Comparison of ENCODE assay signal across 8 mouse cellular contexts in the genomic region with DNA sequence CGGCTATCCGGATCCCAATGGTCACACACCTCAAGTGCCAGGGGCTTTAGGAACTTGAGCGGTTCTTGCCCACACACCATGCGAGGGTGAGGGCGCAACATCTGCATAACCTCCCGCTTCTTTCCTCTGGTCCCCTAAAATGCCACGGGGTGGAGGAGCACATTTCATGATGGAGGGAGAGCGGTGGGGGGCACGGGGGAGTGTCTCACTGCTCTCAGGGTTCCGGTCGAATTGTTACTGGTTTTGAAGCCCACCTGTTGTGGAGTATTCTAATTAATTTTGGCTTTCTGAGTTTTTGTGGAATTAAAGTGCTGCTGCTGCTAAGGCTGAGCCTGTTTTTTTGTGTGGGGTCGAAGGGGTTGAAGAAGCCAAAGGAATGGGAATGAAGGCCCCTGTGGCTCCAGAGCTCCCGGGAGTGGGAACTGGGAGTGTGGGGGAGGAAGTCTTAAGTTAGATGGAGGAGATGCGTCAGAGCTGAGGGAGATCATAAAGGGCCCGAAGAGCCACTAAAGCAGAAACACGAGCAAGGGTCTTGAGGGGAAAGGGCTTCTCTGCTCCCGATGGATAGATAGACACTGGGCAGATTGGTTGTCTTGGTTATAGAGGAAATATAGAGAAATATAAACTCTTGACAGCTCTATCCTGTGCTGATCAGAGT. TPM values are rescaled to one million over a fixed set of nuclear protein-coding genes. Genes with fewer than 3 reads are reported as not detected.
DNase-seq lines count a peak whose midpoint lies in the region; ATAC-seq and TF ChIP-seq lines count a peak whose summit lies in the region.

No protein-coding gene starts in this region.

- H3K4me1 ChIP-seq in ES-E14 (ENCODE audit: control insufficient read depth in 2 of 2, insufficient read depth in 2 of 2, low read length in 2 of 2, poor library complexity in 1 of 2), result peaks cover 0 to 3% of the 10 kb centered on the region in 2 experiments; a peak in 1 of 4 replicates
- peaks cover 18% of the 10 kb centered on the region for H3K4me1 ChIP-seq in forebrain, embryonic 14.5 days (ENCODE audit: control insufficient read depth, insufficient read depth, low read length)
- peaks cover 32% of the 10 kb centered on the region for H3K4me1 ChIP-seq in liver, embryonic 11.5 days (replicated peaks; ENCODE audit: control insufficient read depth, insufficient read depth, low read length)

- H3K27ac ChIP-seq in ES-E14 (ENCODE audit: insufficient read depth, low read depth, low read length, poor library complexity, severe bottlenecking), result no peak overlapping the region
- no peak overlapping the region for H3K27ac ChIP-seq in forebrain, embryonic 14.5 days (ENCODE audit: low read depth, low read length)
- H3K27ac ChIP-seq in liver, embryonic 11.5 days (ENCODE audit: low read depth, low read length), result no peak overlapping the region

- intact Hi-C loops in heart, postnatal 14 days (cut with DNase I), result no loop called here

- in situ Hi-C loops in ES-E14 (cut with MboI; ENCODE audit: low sequenced_read_pairs in 2 of 2, unreplicated experiment in 2 of 2), result loop anchor here in 1 of 2 experiments (5.0 kb wide), 1 partner anchor 66 kb away; a partner anchor contains a TSS

- H3K4me3 ChIP-seq in ES-E14 (ENCODE audit: insufficient read depth in 1 of 2, low read depth in 1 of 2, low read length in 2 of 2, poor library complexity in 1 of 2, severe bottlenecking in 1 of 2), result peak overlapping the region; percentile 82 to 89; a peak in 2 of 4 replicates
- H3K4me3 ChIP-seq in forebrain, embryonic 14.5 days (ENCODE audit: low read depth, low read length), result peak overlapping the region; percentile 87
- peak overlapping the region; percentile 70 for H3K4me3 ChIP-seq in liver, embryonic 11.5 days (ENCODE audit: low read depth, low read length)

- no peaks in the 10 kb centered on the region for H3K9me3 ChIP-seq in ES-E14 (ENCODE audit: control insufficient read depth, insufficient read depth, low read depth, low read length)
- no peaks in the 10 kb centered on the region for H3K9me3 ChIP-seq in forebrain, embryonic 14.5 days (replicated peaks; ENCODE audit: control insufficient read depth, low read length)
- no peaks in the 10 kb centered on the region for H3K9me3 ChIP-seq in liver, embryonic 11.5 days (ENCODE audit: control insufficient read depth, low read length)

- 10% methylated on average over 17 of the region's 17 CpGs for WGBS in forebrain, embryonic 14.5 days
- 20% methylated on average over 17 of the region's 17 CpGs for WGBS in liver, embryonic 11.5 days

- DNase-seq in heart, adult 11 months, result peak; percentile 90
- DNase-seq in heart, postnatal 14 days, result no peak
- DNase-seq in ES-E14 (ENCODE audit: low read depth, low spot score), result no peak
- DNase-seq in forebrain, embryonic 14.5 days (ENCODE audit: low spot score), result no peak
- no peak for DNase-seq in liver, embryonic 11.5 days (ENCODE audit: low spot score)
- DNase-seq in ovary, adult 18-20 months (ENCODE audit: low spot score), result no peak
- no peak for DNase-seq in urinary bladder, postnatal 36 days (ENCODE audit: low spot score in 2 of 2)

- no peaks in the 10 kb centered on the region for H3K27me3 ChIP-seq in forebrain, embryonic 14.5 days (replicated peaks; ENCODE audit: control insufficient read depth, insufficient read depth, low read length)
- H3K27me3 ChIP-seq in liver, embryonic 11.5 days (replicated peaks; ENCODE audit: control insufficient read depth, insufficient read depth, low read length), result no peaks in the 10 kb centered on the region

- ATAC-seq in forebrain, embryonic 14.5 days, result no peak
- no peak for ATAC-seq in liver, embryonic 11.5 days (replicated peaks; ENCODE audit: low FRiP score)
- ATAC-seq in activated CD4-positive, CD25-positive, alpha-beta regulatory T cell, adult 4 months, result no peak

- no peak overlapping the region for H3K9ac ChIP-seq in ES-E14 (ENCODE audit: insufficient read depth, low read depth, low read length, poor library complexity, severe bottlenecking)
- H3K9ac ChIP-seq in forebrain, embryonic 14.5 days (ENCODE audit: low read length), result peak overlapping the region; percentile 83
- H3K9ac ChIP-seq in liver, embryonic 11.5 days (ENCODE audit: low read depth, low read length), result peak overlapping the region; percentile 68

- no peaks in the 10 kb centered on the region for H3K36me3 ChIP-seq in ES-E14 (ENCODE audit: control insufficient read depth, insufficient read depth, low read length, poor library complexity, severe bottlenecking)
- no peaks in the 10 kb centered on the region for H3K36me3 ChIP-seq in forebrain, embryonic 14.5 days (ENCODE audit: control insufficient read depth, insufficient read depth, low read length)
- no peaks in the 10 kb centered on the region for H3K36me3 ChIP-seq in liver, embryonic 11.5 days (ENCODE audit: control insufficient read depth, insufficient read depth, low read length)

- H3K4me2 ChIP-seq in forebrain, embryonic 14.5 days (ENCODE audit: low read length), result peak overlapping the region; percentile 91
- peak overlapping the region; percentile 98 for H3K4me2 ChIP-seq in liver, embryonic 11.5 days

TF ChIP-seq in ES-E14, 5 proteins besides CTCF, POLR2A, EP300 and RAD21:
- TF ChIP-seq HCFC1 (IDR thresholded peaks at IDR 0.05; ENCODE audit: borderline replicate concordance, insufficient read depth, low read length) (no peak), ZC3H11A (IDR thresholded peaks at IDR 0.05; ENCODE audit: borderline replicate concordance, low read depth, low read length) (no peak), MAFK (IDR thresholded peaks at IDR 0.05; ENCODE audit: insufficient read depth, low read depth, low read length) (no peak), CHD2 (IDR thresholded peaks at IDR 0.05; ENCODE audit: low read depth, low read length) (no peak), ZNF384 (IDR thresholded peaks at IDR 0.05; ENCODE audit: low read depth, low read length) (no peak)

RNA-seq across cellular contexts. Expression of a gene that starts 1.9 kb away (rescaled TPM):
- 10 to 100 TPM; 15.9 to 16.2 TPM for total RNA-seq in heart, postnatal 14 days (2021)
- 4.5 and 6.2 TPM in 2 replicates for total RNA-seq in ES-E14 (2012; rRNA removed)
- 10.7 and 13.9 TPM in 2 replicates for polyA plus RNA-seq in forebrain, embryonic 14.5 days (2014; fragmentation: Nextera tagmentation; extraction: Ambion mirVana)
- 5.9 and 6.6 TPM in 2 replicates for polyA plus RNA-seq in liver, embryonic 11.5 days (2014; fragmentation: Nextera tagmentation; extraction: Ambion mirVana)
- polyA plus RNA-seq in activated CD4-positive, CD25-positive, alpha-beta regulatory T cell, adult 4 months (2017; shearing (Covaris generic)), result 1 to 10 TPM; 2.1 to 2.4 TPM

RNA-seq across cellular contexts. Expression of a gene that starts 9.2 kb away (rescaled TPM):
- total RNA-seq in heart, postnatal 14 days (2021), result 1 to 10 TPM; 5.2 to 5.4 TPM
- total RNA-seq in ES-E14 (2012; rRNA removed), result 38.6 and 38.8 TPM in 2 replicates
- polyA plus RNA-seq in forebrain, embryonic 14.5 days (2014; fragmentation: Nextera tagmentation; extraction: Ambion mirVana), result 45.2 and 49.6 TPM in 2 replicates
- 39.1 and 43.5 TPM in 2 replicates for polyA plus RNA-seq in liver, embryonic 11.5 days (2014; fragmentation: Nextera tagmentation; extraction: Ambion mirVana)
- polyA plus RNA-seq in activated CD4-positive, CD25-positive, alpha-beta regulatory T cell, adult 4 months (2017; shearing (Covaris generic)), result 1 to 10 TPM; 4.4 to 7.1 TPM

RNA-seq across cellular contexts. Expression of a gene that starts 15.9 kb away (rescaled TPM):
- total RNA-seq in heart, postnatal 14 days (2021), result 1 to 10 TPM; 3.6 to 8.1 TPM
- total RNA-seq in ES-E14 (2012; rRNA removed), result 71.7 and 81.1 TPM in 2 replicates
- polyA plus RNA-seq in forebrain, embryonic 14.5 days (2014; fragmentation: Nextera tagmentation; extraction: Ambion mirVana), result 69.2 and 74.0 TPM in 2 replicates
- polyA plus RNA-seq in liver, embryonic 11.5 days (2014; fragmentation: Nextera tagmentation; extraction: Ambion mirVana), result 168 and 170 TPM in 2 replicates
- polyA plus RNA-seq in activated CD4-positive, CD25-positive, alpha-beta regulatory T cell, adult 4 months (2017; shearing (Covaris generic)), result 10 to 100 TPM; 24.3 to 33.5 TPM

RNA-seq across cellular contexts. Expression of a gene that starts 26.9 kb away (rescaled TPM):
- 10 to 100 TPM; 68.8 to 72.6 TPM for total RNA-seq in heart, postnatal 14 days (2021)
- 7.1 and 9.0 TPM in 2 replicates for total RNA-seq in ES-E14 (2012; rRNA removed)
- 124 and 188 TPM in 2 replicates for polyA plus RNA-seq in forebrain, embryonic 14.5 days (2014; fragmentation: Nextera tagmentation; extraction: Ambion mirVana)
- polyA plus RNA-seq in liver, embryonic 11.5 days (2014; fragmentation: Nextera tagmentation; extraction: Ambion mirVana), result 47.2 and 56.0 TPM in 2 replicates
- 10 to 100 TPM; 27.6 to 27.9 TPM for polyA plus RNA-seq in activated CD4-positive, CD25-positive, alpha-beta regulatory T cell, adult 4 months (2017; shearing (Covaris generic))

RNA-seq across cellular contexts. Expression of a gene that starts 33.6 kb away (rescaled TPM):
- total RNA-seq in heart, postnatal 14 days (2021), result 100 to 1,000 TPM; 100 to 103 TPM
- 6.0 and 8.6 TPM in 2 replicates for total RNA-seq in ES-E14 (2012; rRNA removed)
- 6.8 and 11.6 TPM in 2 replicates for polyA plus RNA-seq in forebrain, embryonic 14.5 days (2014; fragmentation: Nextera tagmentation; extraction: Ambion mirVana)
- polyA plus RNA-seq in liver, embryonic 11.5 days (2014; fragmentation: Nextera tagmentation; extraction: Ambion mirVana), result 6.2 and 6.6 TPM in 2 replicates
- 1 to 10 TPM; 4.5 to 6.7 TPM for polyA plus RNA-seq in activated CD4-positive, CD25-positive, alpha-beta regulatory T cell, adult 4 months (2017; shearing (Covaris generic))
